In genomic region chr2:174063074-174063473, GRCm38 (mm10) we compare ENCODE assay signal across 16 mouse cellular contexts. TPM values are rescaled to one million over a fixed set of nuclear protein-coding genes. Genes with fewer than 3 reads are reported as not detected.
DNase-seq lines count a peak whose midpoint lies in the region; ATAC-seq and TF ChIP-seq lines count a peak whose summit lies in the region.
"Had no signal": no experiment of that assay in that cellular context is flagged by ENCODE, and none has a peak within 500 bp of the region (broad histone marks: within the 10 kb centered on the region; RNA-seq: fewer than 3 reads in every experiment).

No protein-coding gene starts in this region.

- ATAC-seq in limb, embryonic 13.5 days (ENCODE audit: low FRiP score, low read depth) = no peak; the same call in none of the 2 replicates
- no peak for ATAC-seq in midbrain, embryonic 13.5 days
- ATAC-seq: forebrain, embryonic 13.5 days; hindbrain, postnatal 0 days had no signal

- no peak for TF ChIP-seq CTCF in heart, adult 2 months (IDR thresholded peaks at IDR 0.05)

- H3K27me3 ChIP-seq in heart, adult 2 months (ENCODE audit: control insufficient read depth, insufficient read depth, low read length) = no peaks in the 10 kb centered on the region
- H3K27me3 ChIP-seq in limb, embryonic 13.5 days = no peaks in the 10 kb centered on the region
- no peaks in the 10 kb centered on the region for H3K27me3 ChIP-seq in midbrain, embryonic 13.5 days
- H3K27me3 ChIP-seq: embryonic facial prominence, embryonic 12.5 days; forebrain, embryonic 13.5 days; liver, embryonic 15.5 days; neural tube, embryonic 12.5 days had no signal

- no peak overlapping the region; the same call in 1 of the 2 replicates for H3K4me2 ChIP-seq in limb, embryonic 13.5 days (replicated peaks)
- H3K4me2 ChIP-seq in midbrain, embryonic 13.5 days (replicated peaks) = no peak overlapping the region
- H3K4me2 ChIP-seq: embryonic facial prominence, embryonic 12.5 days; forebrain, embryonic 13.5 days; liver, embryonic 15.5 days; neural tube, embryonic 12.5 days had no signal

- no peak overlapping the region for H3K9ac ChIP-seq in heart, adult 2 months (ENCODE audit: low read depth, low read length)
- H3K9ac ChIP-seq in limb, embryonic 13.5 days = no peak overlapping the region
- no peak overlapping the region for H3K9ac ChIP-seq in midbrain, embryonic 13.5 days (replicated peaks)
- H3K9ac ChIP-seq: embryonic facial prominence, embryonic 12.5 days; forebrain, embryonic 13.5 days; liver, embryonic 15.5 days; neural tube, embryonic 12.5 days had no signal

- H3K79me2 ChIP-seq in heart, adult 2 months (replicated peaks; ENCODE audit: control insufficient read depth, insufficient read depth, low read length) = no peaks in the 10 kb centered on the region

- no peak overlapping the region for H3K4me3 ChIP-seq in heart, adult 2 months
- no peak overlapping the region for H3K4me3 ChIP-seq in limb, embryonic 13.5 days
- no peak overlapping the region for H3K4me3 ChIP-seq in midbrain, embryonic 13.5 days (replicated peaks)
- H3K4me3 ChIP-seq: embryonic facial prominence, embryonic 12.5 days; forebrain, embryonic 13.5 days; liver, embryonic 15.5 days; neural tube, embryonic 12.5 days had no signal

- H3K27ac ChIP-seq in heart, adult 2 months = no peak overlapping the region
- peak overlapping the region; percentile 86 for H3K27ac ChIP-seq in limb, embryonic 13.5 days
- no peak overlapping the region for H3K27ac ChIP-seq in midbrain, embryonic 13.5 days
- H3K27ac ChIP-seq: forebrain, embryonic 13.5 days; hindbrain, postnatal 0 days; liver, embryonic 15.5 days; neural tube, embryonic 12.5 days had no signal

- no peak for TF ChIP-seq EP300 in heart, adult 2 months (IDR thresholded peaks at IDR 0.05; ENCODE audit: insufficient read depth, low read depth, low read length)

- no peaks in the 10 kb centered on the region for H3K36me3 ChIP-seq in heart, adult 2 months (ENCODE audit: control insufficient read depth, insufficient read depth, low read length)
- H3K36me3 ChIP-seq in limb, embryonic 13.5 days = no peaks in the 10 kb centered on the region
- H3K36me3 ChIP-seq in midbrain, embryonic 13.5 days = no peaks in the 10 kb centered on the region
- H3K36me3 ChIP-seq: embryonic facial prominence, embryonic 12.5 days; liver, embryonic 15.5 days; neural tube, embryonic 12.5 days had no signal

- WGBS in heart, adult 2 months = 44% methylated on average over 6 of the region's 6 CpGs
- WGBS in limb, embryonic 13.5 days = 59% methylated on average over 6 of the region's 6 CpGs
- WGBS in midbrain, embryonic 13.5 days = 80% methylated on average over 6 of the region's 6 CpGs

- intact Hi-C loops in heart, adult 2 months (cut with DNase I) = no loop called here
- intact Hi-C loops in heart, postnatal 25 days (cut with DNase I) = no loop called here

- peak; percentile 15 for DNase-seq in heart, adult 2 months
- DNase-seq in heart, postnatal 25 days (ENCODE audit: low spot score) = no peak
- peak; percentile 14 for DNase-seq in urinary bladder, adult 2 months (ENCODE audit: low spot score)
- no peak for DNase-seq in urinary bladder, adult 18-20 months (ENCODE audit: low spot score in 2 of 2)
- no peak for DNase-seq in layer of hippocampus, postnatal 25 days (ENCODE audit: extremely low spot score in 1 of 2, low spot score in 1 of 2)
- no peak for DNase-seq in retina, embryonic 14.5 days (ENCODE audit: low spot score)
- DNase-seq: B cell, adult 2 months; lung, postnatal 10 days; thymus, postnatal 25 days had no signal

- H3K9me3 ChIP-seq in limb, embryonic 13.5 days = no peaks in the 10 kb centered on the region
- H3K9me3 ChIP-seq in midbrain, embryonic 13.5 days = no peaks in the 10 kb centered on the region
- H3K9me3 ChIP-seq: embryonic facial prominence, embryonic 12.5 days; forebrain, embryonic 13.5 days; liver, embryonic 15.5 days; neural tube, embryonic 12.5 days had no signal

- no peak for TF ChIP-seq POLR2A in heart, adult 2 months (IDR thresholded peaks at IDR 0.05; ENCODE audit: insufficient read depth, low read depth, low read length)

- H3K4me1 ChIP-seq in heart, adult 2 months (ENCODE audit: control insufficient read depth, insufficient read depth, low read length) = no peaks in the 10 kb centered on the region
- H3K4me1 ChIP-seq in limb, embryonic 13.5 days = peaks cover 33% of the 10 kb centered on the region
- 0 out of 2 replicates have a peak, but pooled peaks cover 3% of the 10 kb centered on the region for H3K4me1 ChIP-seq in midbrain, embryonic 13.5 days (replicated peaks)
- H3K4me1 ChIP-seq: forebrain, embryonic 13.5 days; liver, embryonic 15.5 days had no signal

RNA-seq across cellular contexts. Expression of gene Stx16, which starts 13.0 kb away (rescaled TPM):
- 10 to 100 TPM; 17.1 to 19.8 TPM for total RNA-seq in heart, adult 2 months (2021)
- 20.3 and 23.3 TPM in 2 replicates for polyA plus RNA-seq in heart, adult 2 months (2012; rRNA removed)
- 10 to 100 TPM; 21.6 to 22.3 TPM for total RNA-seq in heart, postnatal 25 days (2021)
- 50.6 and 51.9 TPM in 2 replicates for polyA plus RNA-seq in urinary bladder, adult 2 months (2012; rRNA removed)
- polyA plus RNA-seq in limb, embryonic 13.5 days (2015; fragmentation: Nextera tagmentation; extraction: Ambion mirVana) = 13.4 and 15.0 TPM in 2 replicates
- 10 to 100 TPM; 54.0 to 62.2 TPM for total RNA-seq in layer of hippocampus, postnatal 25 days (2021)
- 13.4 and 15.0 TPM in 2 replicates for polyA plus RNA-seq in midbrain, embryonic 13.5 days (2015; fragmentation: Nextera tagmentation; extraction: Ambion mirVana)

RNA-seq across cellular contexts. Expression of gene Npepl1, which starts 47.1 kb away (rescaled TPM):
- total RNA-seq in heart, adult 2 months (2021) = 10 to 100 TPM; 63.1 to 73.9 TPM
- 79.6 and 104 TPM in 2 replicates for polyA plus RNA-seq in heart, adult 2 months (2012; rRNA removed)
- total RNA-seq in heart, postnatal 25 days (2021) = 10 to 100 TPM; 58.0 to 62.0 TPM
- 80.8 and 95.4 TPM in 2 replicates for polyA plus RNA-seq in urinary bladder, adult 2 months (2012; rRNA removed)
- 61.9 and 63.4 TPM in 2 replicates for polyA plus RNA-seq in limb, embryonic 13.5 days (2015; fragmentation: Nextera tagmentation; extraction: Ambion mirVana)
- 10 to 100 TPM; 12.2 to 12.8 TPM for total RNA-seq in layer of hippocampus, postnatal 25 days (2021)
- polyA plus RNA-seq in midbrain, embryonic 13.5 days (2015; fragmentation: Nextera tagmentation; extraction: Ambion mirVana) = 18.5 and 20.4 TPM in 2 replicates

Comparison
In these comparisons a context has a peak if more than half of its experiments do, and no peak if none do; other contexts are left out.
1. DNase-seq: peak in heart, adult 2 months (2 of 2) and urinary bladder, adult 2 months (single experiment); none in heart, postnatal 25 days (single experiment), urinary bladder, adult 18-20 months (0 of 2), layer of hippocampus, postnatal 25 days (0 of 2) and retina, embryonic 14.5 days (single experiment).